Mouse (Mus musculus): ENCODE measurements around the gene Yaf2. TPM values are rescaled to one million over a fixed set of nuclear protein-coding genes. Genes with fewer than 3 reads are reported as not detected.
A peak's percentile ranks its signal among the peaks of the same experiment; 100 is the strongest.

Gene Yaf2
- total and polyA plus RNA-seq, 3 experiments, result 37.7 to 50.7 TPM; not detected in 1

DNA sequence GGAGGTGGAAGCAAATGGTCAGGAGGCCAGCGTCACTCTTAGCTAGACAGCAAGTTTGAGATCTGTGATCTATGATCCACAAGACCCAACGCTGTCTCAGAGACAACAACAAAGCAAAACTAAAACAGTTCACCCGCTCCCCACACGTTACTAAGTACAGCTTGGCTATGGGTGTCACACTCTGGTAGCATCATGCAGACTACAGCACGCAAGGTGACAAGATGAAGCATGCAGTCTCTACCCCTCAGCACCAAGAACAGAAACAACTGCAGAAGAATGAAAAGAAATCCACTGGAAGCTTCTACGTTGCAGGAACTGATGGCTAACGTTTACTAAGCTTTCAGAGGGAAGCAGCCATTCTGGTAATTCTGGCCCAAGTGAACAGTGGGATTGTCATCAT, 73.2 kb downstream of the Yaf2 start:
- Histone ChIP-seq H3K79me2 (ENCODE audit: control insufficient read depth, insufficient read depth, low read length, poor library complexity) (peaks cover 6% of the 10 kb centered on the region), H3K4me3 (ENCODE audit: control insufficient read depth in 1 of 2, insufficient read depth in 1 of 2, low read depth in 2 of 2, low read length in 2 of 2) (no peak overlapping the region), H3K27me3 (ENCODE audit: control insufficient read depth in 1 of 2, insufficient read depth in 2 of 2, low read length in 2 of 2) (no peaks in the 10 kb centered on the region), H3K4me1 (ENCODE audit: control insufficient read depth in 1 of 2, insufficient read depth in 2 of 2, low read length in 2 of 2) (peaks cover 3 to 5% of the 10 kb centered on the region in 2 experiments; a peak in 2 of 4 replicates), H3K36me3 (ENCODE audit: control insufficient read depth in 1 of 2, insufficient read depth in 2 of 2, low read length in 2 of 2) (peaks cover 0 to 6% of the 10 kb centered on the region in 2 experiments; a peak in 2 of 4 replicates), H3K9ac (ENCODE audit: control insufficient read depth, low read depth, low read length, poor library complexity, severe bottlenecking) (no peak overlapping the region), H3K9me3 (replicated peaks; ENCODE audit: insufficient read depth, low read length) (no peaks in the 10 kb centered on the region), H3K27ac (ENCODE audit: control insufficient read depth, low read depth, low read length) (no peak overlapping the region)
- no peak for TF ChIP-seq EP300 (IDR thresholded peaks at IDR 0.05; ENCODE audit: low read depth in 1 of 2, low read length in 2 of 2)
- DNase-seq (ENCODE audit: low read depth, low spot score), result no peak

DNA sequence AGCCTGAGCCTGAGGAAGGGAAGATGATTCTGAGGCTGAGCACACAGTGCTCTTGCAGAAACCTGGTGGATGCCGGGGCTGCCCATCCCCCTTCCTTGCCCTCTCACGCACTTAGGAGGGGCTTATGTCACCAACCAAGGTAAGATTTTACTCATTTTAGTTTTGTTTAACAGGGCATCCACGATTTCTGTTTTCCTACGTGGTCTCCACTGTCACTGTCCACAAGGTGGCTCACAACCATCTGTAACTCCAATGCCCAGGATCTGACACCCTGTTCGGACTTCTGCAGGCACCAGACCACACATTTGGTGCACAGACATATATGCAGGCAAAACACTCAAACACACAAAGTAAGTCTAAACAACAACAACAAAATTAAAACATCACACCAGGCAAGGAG, 73.9 kb downstream of the Yaf2 start:
- Histone ChIP-seq H3K4me1 (ENCODE audit: control insufficient read depth in 1 of 2, insufficient read depth in 2 of 2, low read length in 2 of 2) (peaks cover under 1 to 3% of the 10 kb centered on the region in 2 experiments; a peak in 1 of 4 replicates), H3K27ac (ENCODE audit: control insufficient read depth, low read depth, low read length) (no peak overlapping the region), H3K36me3 (ENCODE audit: control insufficient read depth in 1 of 2, insufficient read depth in 2 of 2, low read length in 2 of 2) (peaks cover 0 to 1% of the 10 kb centered on the region in 2 experiments; a peak in 2 of 4 replicates), H3K27me3 (ENCODE audit: control insufficient read depth in 1 of 2, insufficient read depth in 2 of 2, low read length in 2 of 2) (no peaks in the 10 kb centered on the region), H3K79me2 (ENCODE audit: control insufficient read depth, insufficient read depth, low read length, poor library complexity) (peaks cover 6% of the 10 kb centered on the region), H3K4me3 (ENCODE audit: control insufficient read depth in 1 of 2, insufficient read depth in 1 of 2, low read depth in 2 of 2, low read length in 2 of 2) (no peak overlapping the region), H3K9me3 (replicated peaks; ENCODE audit: insufficient read depth, low read length) (no peaks in the 10 kb centered on the region), H3K9ac (ENCODE audit: control insufficient read depth, low read depth, low read length, poor library complexity, severe bottlenecking) (no peak overlapping the region)
- peak in 1 of 3 experiments; percentile 19; a peak in 1 of 6 replicates for TF ChIP-seq CTCF (IDR thresholded peaks at IDR 0.05 in 2 of 3, conservative IDR thresholded peaks at IDR 0.05 in 1 of 3; ENCODE audit: control insufficient read depth in 1 of 3, insufficient read depth in 1 of 3, low read depth in 2 of 3, low read length in 3 of 3, poor library complexity in 1 of 3, severe bottlenecking in 1 of 3)
- TF ChIP-seq MYC (IDR thresholded peaks at IDR 0.05; ENCODE audit: low read depth, low read length), result no peak
- TF ChIP-seq TCF12 (IDR thresholded peaks at IDR 0.05; ENCODE audit: low read depth, low read length), result no peak
- no peak for TF ChIP-seq KAT2A (conservative IDR thresholded peaks at IDR 0.05; ENCODE audit: low read depth, low read length)
- TF ChIP-seq SMC3 (IDR thresholded peaks at IDR 0.05; ENCODE audit: low read depth, low read length), result peak; percentile 27; the same call in 1 of the 2 replicates
- no peak for DNase-seq (ENCODE audit: low read depth, low spot score)

DNA sequence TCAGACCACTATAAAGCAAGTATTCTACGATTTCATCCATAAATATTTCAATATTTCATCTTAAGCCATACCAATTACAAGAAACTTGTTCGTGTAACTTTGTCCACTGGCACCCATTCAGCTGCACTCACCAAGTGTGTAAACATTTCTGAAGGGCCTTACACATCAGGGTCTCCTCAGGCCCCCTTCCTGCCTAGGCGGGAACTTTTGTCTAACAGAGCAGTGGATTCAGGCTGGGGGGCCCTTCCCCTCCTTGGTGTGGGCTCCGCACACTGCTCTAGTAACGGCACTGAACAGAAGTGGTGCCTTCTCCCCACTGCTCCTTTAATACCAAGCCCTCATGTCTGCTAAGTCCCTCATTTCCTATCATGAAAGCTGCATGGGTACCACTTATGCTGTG, 74.5 kb downstream of the Yaf2 start:
- Histone ChIP-seq H3K9ac (ENCODE audit: control insufficient read depth, low read depth, low read length, poor library complexity, severe bottlenecking) (no peak overlapping the region), H3K79me2 (ENCODE audit: control insufficient read depth, insufficient read depth, low read length, poor library complexity) (peaks cover 4% of the 10 kb centered on the region; the same call in 1 of the 2 replicates), H3K4me3 (ENCODE audit: control insufficient read depth in 1 of 2, insufficient read depth in 1 of 2, low read depth in 2 of 2, low read length in 2 of 2) (no peak overlapping the region), H3K4me1 (ENCODE audit: control insufficient read depth in 1 of 2, insufficient read depth in 2 of 2, low read length in 2 of 2) (0 out of 4 replicates have a peak, but pooled peaks cover 0 to 3% of the 10 kb centered on the region in 2 experiments), H3K27ac (ENCODE audit: control insufficient read depth, low read depth, low read length) (no peak overlapping the region), H3K36me3 (ENCODE audit: control insufficient read depth in 1 of 2, insufficient read depth in 2 of 2, low read length in 2 of 2) (no peaks in the 10 kb centered on the region), H3K27me3 (ENCODE audit: control insufficient read depth in 1 of 2, insufficient read depth in 2 of 2, low read length in 2 of 2) (no peaks in the 10 kb centered on the region), H3K9me3 (replicated peaks; ENCODE audit: insufficient read depth, low read length) (no peaks in the 10 kb centered on the region)
- no peak for DNase-seq (ENCODE audit: low read depth, low spot score)
- TF ChIP-seq RCOR1 (IDR thresholded peaks at IDR 0.05; ENCODE audit: low read depth, low read length) (no peak), POLR2A (IDR thresholded peaks at IDR 0.05; ENCODE audit: control insufficient read depth in 1 of 2, insufficient read depth in 1 of 2, low read depth in 1 of 2, low read length in 2 of 2, poor library complexity in 1 of 2) (no peak), E2F4 (IDR thresholded peaks at IDR 0.05; ENCODE audit: borderline replicate concordance, low read depth, low read length) (no peak), NELFE (IDR thresholded peaks at IDR 0.05; ENCODE audit: low read depth, low read length) (no peak), POLR2AphosphoS5 (IDR thresholded peaks at IDR 0.05; ENCODE audit: borderline replicate concordance, low read depth, low read length) (no peak), CTCF (IDR thresholded peaks at IDR 0.05 in 2 of 3, conservative IDR thresholded peaks at IDR 0.05 in 1 of 3; ENCODE audit: control insufficient read depth in 1 of 3, insufficient read depth in 1 of 3, low read depth in 2 of 3, low read length in 3 of 3, poor library complexity in 1 of 3, severe bottlenecking in 1 of 3) (no peak), USF2 (IDR thresholded peaks at IDR 0.05; ENCODE audit: borderline replicate concordance in 1 of 2, insufficient read depth in 1 of 2, low read depth in 1 of 2, low read length in 2 of 2) (no peak), ZC3H11A (IDR thresholded peaks at IDR 0.05; ENCODE audit: low read depth, low read length) (no peak), HCFC1 (IDR thresholded peaks at IDR 0.05; ENCODE audit: low read depth, low read length) (no peak), CHD2 (IDR thresholded peaks at IDR 0.05; ENCODE audit: low read length) (no peak), ELF1 (IDR thresholded peaks at IDR 0.05; ENCODE audit: low read depth, low read length) (no peak), TCF12 (IDR thresholded peaks at IDR 0.05; ENCODE audit: low read depth, low read length) (no peak), JUND (IDR thresholded peaks at IDR 0.05; ENCODE audit: low read depth, low read length) (no peak), UBTF (IDR thresholded peaks at IDR 0.05; ENCODE audit: borderline replicate concordance, insufficient read depth, low read depth, low read length) (no peak)

All from MEL (cell line).